Mouse (Mus musculus) gastrocnemius, postnatal 25 days (tissue): Measurements from ENCODE around the gene Sept7. TPM values are rescaled to one million over a fixed set of nuclear protein-coding genes. Genes with fewer than 3 reads are reported as not detected.

Experiments used
- total RNA-seq, 2 experiments: library from RNA; stranded (reverse); gene quantifications; 1 replicate in 1 of 2; 2 replicates in 1 of 2; pipeline ENCODE4 v1.2.3; 2021

The Sept7 gene
- total RNA-seq, 2 experiments from 2014 or later, result 70.1 to 71.5 TPM

Other genes with a start within 250 kb of the Sept7 start
- gene Gm10181, start 163.0 kb upstream of the Sept7 start, total RNA-seq, result not detected
- gene Herpud2, start 100.6 kb upstream of the Sept7 start, total RNA-seq, result 10 to 100 TPM; 31.4 to 35.1 TPM
- 10 to 100 TPM; 50.7 to 64.5 TPM for gene Eepd1, start 229.1 kb downstream of the Sept7 start, total RNA-seq